Mouse (Mus musculus): ENCODE measurements around the gene Reg4.
A peak's percentile ranks its signal among the peaks of the same experiment; 100 is the strongest.

The Reg4 gene

DNA sequence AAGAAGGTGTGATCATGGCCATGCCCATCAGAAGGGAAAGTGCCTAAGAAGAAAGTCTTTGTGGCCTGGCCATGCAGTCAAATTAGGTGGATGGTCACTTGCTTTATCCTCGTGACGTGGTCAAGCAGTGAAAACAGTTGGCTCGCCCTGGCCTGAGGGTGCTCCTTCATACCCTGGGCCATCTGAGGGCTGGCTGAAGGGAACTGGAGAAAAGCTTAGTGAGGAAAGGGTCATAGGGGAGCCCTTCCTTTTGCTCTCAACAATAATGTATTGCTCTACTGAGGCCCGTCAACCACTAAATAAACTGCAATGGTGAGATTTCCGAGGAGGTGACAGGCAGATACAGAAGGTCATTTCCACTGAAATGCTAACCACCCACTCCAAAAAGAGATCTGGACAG, 15.3 kb downstream of the Reg4 start:
- no peak for DNase-seq (ENCODE audit: low spot score)

DNA sequence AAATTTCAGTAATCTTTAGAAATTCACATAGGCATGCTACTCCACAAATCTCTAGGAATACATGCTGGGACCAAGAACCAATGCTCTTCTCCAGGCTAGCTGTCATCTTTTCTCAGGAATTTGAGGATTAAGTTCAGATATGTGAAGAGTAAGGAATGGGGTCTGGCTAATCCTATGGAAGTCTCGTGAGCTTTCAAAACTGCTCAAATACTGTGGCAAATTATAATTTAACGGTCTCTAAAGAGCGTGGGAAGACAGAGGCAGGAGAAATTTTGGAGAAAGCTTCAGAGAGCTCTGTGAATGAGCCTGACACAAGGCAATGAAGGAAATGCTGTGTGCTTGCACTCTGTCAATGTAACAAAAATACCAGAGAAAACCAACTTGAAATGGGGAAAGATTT, 16.2 kb downstream of the Reg4 start:
- DNase-seq (ENCODE audit: low spot score), result no peak

GRCm38 (mm10) chr3:98242051-98242450, 20.1 kb downstream of the Reg4 start:
- no peak for DNase-seq (ENCODE audit: low spot score)

DNA sequence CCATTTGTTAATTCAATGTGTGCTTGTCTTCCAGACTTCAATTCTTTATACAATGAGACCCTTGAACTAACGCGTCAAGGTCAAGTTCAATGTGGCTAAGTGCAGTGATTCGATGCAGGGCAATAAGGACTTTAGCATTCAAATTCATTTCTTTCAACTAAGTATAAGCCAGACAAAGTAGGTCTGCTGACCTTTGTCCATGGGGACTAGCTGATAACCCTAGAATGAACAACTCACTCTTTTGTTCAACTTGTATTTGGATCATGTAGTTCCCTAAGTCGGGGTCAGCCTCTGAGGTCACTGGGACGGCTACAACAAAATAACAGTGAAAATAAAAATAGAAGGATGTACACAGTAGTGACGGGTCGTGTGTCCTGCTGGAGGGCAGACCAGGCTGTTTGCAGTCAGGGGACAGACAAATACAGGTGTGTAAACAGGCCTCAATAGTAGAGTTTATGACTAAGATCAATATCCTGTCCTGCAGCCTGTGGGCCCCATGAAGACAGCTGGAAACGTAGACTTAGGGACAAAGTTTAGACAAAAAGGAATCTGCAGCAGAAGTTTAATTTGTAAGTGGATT, 20.6 kb downstream of the Reg4 start:
- DNase-seq (ENCODE audit: low spot score), result no peak

GRCm38 (mm10) chr3:98245892-98246291, 23.9 kb downstream of the Reg4 start:
- DNase-seq (ENCODE audit: low spot score), result no peak

- DNase-seq (ENCODE audit: low spot score), result no peak
Measured at GRCm38 (mm10) chr3:98246985-98247751, 25.2 kb downstream of the Reg4 start.

- DNase-seq (ENCODE audit: low spot score), result no peak
Measured at GRCm38 (mm10) chr3:98249378-98249777, 27.4 kb downstream of the Reg4 start.

- DNase-seq (ENCODE audit: low spot score), result peak; percentile 24
Measured at GRCm38 (mm10) chr3:98249833-98250448, 28.0 kb downstream of the Reg4 start.

DNA sequence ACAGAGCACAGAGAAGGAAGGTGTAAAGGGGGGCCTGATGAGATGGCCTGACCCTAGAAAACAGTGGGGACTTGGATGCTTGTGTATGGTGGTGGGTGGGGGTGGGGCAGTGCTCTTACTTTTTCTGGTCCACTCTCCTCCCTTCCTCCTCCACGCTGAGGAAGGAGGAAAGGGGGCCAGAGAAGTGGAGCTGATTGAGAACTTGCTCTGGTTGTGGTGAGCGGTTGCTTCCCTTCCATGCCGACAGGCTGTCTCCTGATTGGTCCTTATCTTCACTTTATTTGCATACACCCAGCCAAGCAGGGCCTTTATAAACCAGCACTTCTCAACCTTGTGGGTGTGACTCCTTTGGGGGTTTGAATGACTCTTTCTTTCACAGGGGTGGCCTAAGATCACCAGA, 32.1 kb downstream of the Reg4 start:
- DNase-seq (ENCODE audit: low spot score), result no peak

GRCm38 (mm10) chr3:98254656-98255583, 33.0 kb downstream of the Reg4 start:
- no peak for DNase-seq (ENCODE audit: low spot score)

DNA sequence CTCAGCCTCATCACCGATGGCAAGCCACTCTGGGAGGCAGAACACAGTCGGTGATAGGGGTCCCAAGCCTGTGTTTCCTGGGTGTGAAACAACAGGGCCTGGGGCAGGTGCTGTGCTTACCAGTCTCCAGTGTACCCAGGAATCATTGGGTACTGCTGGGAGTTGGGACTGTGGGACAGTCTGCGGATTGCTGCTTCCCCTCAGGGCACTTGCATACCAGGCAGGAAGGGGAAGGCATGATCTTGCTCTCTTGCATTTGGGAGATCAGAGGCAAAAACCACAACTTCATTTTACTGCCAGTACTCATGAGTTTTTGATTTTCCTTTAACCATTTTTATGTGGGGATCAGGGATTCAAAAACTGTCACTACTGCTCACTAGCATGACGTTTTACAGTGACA, 36.8 kb downstream of the Reg4 start:
- DNase-seq (ENCODE audit: low spot score), result no peak

DNA sequence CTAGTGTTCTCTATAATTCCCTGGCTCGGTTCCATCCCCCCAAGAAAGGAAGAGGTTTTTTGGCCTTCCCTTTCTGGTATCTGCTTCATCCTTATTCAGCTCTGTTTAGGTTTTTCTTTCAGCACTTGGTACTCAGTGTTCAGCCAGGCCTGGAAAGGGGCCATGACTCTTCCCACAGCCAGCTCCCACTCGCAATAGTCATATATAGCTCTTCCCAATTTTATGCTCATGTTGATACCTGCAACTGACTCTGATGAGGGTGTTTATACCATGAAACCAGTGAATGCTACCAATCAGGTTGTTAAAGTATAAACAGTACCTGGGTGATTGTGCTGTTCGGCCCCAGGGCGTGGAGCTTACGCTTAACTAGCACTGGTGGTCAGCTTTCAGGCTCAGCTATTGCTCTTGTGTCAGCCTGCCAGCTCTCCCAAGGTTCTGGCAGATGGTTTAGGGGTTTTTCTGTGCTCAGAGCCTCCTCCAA, 37.4 kb downstream of the Reg4 start:
- DNase-seq (ENCODE audit: low spot score), result peak; percentile 53

DNA sequence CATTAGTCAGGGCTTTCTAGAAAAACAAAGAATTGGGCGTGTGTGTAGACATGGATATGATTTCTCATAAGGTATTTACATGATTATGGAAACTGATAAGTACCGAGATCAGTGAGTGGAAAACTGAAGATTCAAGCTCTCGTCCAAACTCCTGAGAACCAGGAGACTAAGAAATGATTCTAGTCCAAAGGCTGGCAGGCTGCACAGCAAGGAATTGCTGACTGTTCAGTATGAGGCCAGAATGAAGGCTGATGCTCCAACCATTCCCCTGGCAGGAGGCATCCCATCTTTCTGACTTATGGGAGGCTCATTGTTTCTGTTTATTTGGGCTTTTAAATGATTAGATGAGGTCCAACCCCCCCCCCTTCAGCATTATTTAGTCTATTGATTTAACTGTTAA, 38.6 kb downstream of the Reg4 start:
- no peak for DNase-seq (ENCODE audit: low spot score)

DNA sequence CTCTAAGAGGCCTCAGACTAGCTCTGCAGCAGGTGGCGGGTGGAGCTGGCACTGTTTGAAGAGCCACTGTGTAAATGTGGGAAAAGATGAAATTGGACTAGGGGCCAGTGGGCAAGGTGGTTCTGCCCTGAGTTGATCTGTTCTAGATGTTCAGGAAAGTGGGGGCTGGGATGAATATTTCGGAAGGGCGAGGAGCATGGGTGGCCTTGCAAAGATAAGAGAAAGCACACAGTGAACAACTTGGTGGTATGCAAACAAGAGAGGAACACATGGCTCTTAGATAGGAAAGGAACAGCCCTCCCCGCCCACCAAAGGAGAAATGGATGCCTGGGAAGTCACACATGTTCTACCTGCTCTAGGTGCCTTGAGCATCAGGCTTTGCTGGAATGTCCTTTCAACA, 39.5 kb downstream of the Reg4 start:
- no peak for DNase-seq (ENCODE audit: low spot score)

GRCm38 (mm10) chr3:98262133-98262532, 40.2 kb downstream of the Reg4 start:
- DNase-seq (ENCODE audit: low spot score), result no peak

GRCm38 (mm10) chr3:98267249-98267651, 45.3 kb downstream of the Reg4 start:
- peak; percentile 19 for DNase-seq (ENCODE audit: low spot score)

DNA sequence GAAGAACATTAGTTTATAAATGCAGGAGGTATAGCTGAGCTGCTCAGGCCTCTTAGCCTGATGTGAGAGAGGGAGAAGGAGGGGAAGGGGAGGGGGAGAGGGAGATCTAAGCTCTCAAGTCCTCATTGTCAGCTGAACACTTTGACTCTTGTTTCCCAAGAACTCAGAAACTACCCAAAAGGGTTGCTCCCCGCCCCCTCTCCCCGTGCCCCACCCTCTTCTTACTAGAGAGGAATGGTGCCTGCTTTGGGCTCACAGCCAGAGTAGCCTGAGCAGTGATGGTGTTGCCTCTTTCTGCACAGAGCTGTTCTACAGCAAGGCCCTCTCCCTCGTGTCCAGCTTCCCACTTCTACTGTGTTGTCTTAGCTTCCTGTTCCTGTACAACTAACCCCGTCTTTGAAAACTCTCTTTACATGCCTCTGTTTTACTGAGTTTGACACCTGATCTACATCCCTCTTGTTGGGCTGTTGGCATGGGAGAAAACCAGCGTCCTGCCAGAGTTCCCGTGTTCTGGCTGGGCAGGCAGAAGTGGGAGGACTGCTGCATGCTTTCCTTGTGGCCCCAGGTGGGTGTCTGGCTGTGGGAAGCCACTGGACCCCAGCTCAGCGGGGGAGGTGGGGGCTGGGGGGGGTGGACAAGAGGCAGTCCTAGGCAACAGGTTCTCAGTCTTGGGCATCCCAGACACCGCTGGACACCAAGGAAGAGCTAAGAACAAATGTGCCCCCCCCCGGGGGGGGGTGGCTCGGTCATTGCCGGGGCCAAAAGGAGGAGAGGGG, 51.9 kb downstream of the Reg4 start:
- DNase-seq (ENCODE audit: low spot score), result no peak

- DNase-seq (ENCODE audit: low spot score), result no peak
Measured at GRCm38 (mm10) chr3:98279682-98280081, 57.7 kb downstream of the Reg4 start.

DNA sequence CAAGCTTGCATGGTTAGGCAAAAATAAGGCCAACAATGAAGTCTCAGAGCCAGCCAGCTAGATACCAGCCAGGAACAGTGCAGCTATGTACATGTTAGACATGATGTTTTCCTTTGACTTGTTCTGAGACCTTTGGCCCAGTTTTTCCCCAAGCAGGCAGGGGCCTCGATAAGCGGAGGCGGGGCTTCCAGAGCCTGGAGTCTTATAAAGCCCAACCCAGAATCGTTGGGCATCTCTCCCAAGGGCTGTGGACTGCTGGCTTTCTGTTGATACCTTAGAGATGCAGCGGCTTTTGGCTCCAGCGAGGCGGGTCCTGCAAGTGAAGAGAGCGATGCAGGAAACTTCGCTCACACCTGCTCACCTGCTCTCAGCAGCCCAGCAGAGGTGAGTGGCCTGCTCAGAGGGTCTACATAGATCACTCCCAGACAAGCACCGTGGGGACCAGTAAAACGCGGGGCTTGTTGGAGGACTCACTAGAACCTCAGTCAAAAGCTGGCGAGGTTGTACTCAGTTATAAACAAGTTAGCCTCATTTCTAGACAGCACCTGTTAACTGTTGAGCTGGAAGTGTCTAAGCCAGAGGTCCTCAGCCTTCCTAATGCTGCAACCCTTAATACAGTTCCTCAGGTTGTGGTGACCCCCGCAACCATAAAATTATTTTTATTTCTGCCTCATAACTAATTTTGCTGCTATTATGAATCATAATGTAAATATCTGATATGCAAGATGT, 58.4 kb downstream of the Reg4 start, which contains the start of gene Hmgcs2:
Gene Hmgcs2, plus strand, starts transcription at position 232 of the 729 bp plus-strand sequence.
- DNase-seq (ENCODE audit: low spot score), result peak; percentile 5

- peak; percentile 49 for DNase-seq (ENCODE audit: low spot score)
Measured at GRCm38 (mm10) chr3:98280933-98281678, 59.1 kb downstream of the Reg4 start.

All from layer of hippocampus, adult 11-12 months (tissue).